Mouse (Mus musculus) small intestine, adult 2 months (tissue): ENCODE data around the gene Agpat4. TPM values are rescaled to one million over a fixed set of nuclear protein-coding genes. Genes with fewer than 3 reads are reported as not detected.

Source experiments
- H3K27ac ChIP-seq: fragments of 200-500 bp; 2 replicates; pipeline ENCODE4 v1.5.1; 2012; ENCODE audit warnings: low read depth, low read length, control low read depth, inconsistent platforms; ENCODE audit not compliant: insufficient read depth
- H3K27me3 ChIP-seq: fragments of 200-500 bp; 2 replicates; pipeline ENCODE4 v1.6.1; 2012; ENCODE audit warnings: mild to moderate bottlenecking, moderate library complexity, low read length, inconsistent platforms; ENCODE audit not compliant: control insufficient read depth, insufficient read depth
- H3K36me3 ChIP-seq: fragments of 200-500 bp; 2 replicates; pipeline ENCODE4 v1.6.1; 2012; ENCODE audit warnings: mild to moderate bottlenecking, low read length, control low read depth, inconsistent platforms; ENCODE audit not compliant: control insufficient read depth, insufficient read depth
- H3K4me1 ChIP-seq: fragments of 200-500 bp; 2 replicates; pipeline ENCODE4 v1.6.1; 2012; ENCODE audit warnings: low read length, inconsistent platforms, mixed read lengths; ENCODE audit not compliant: control insufficient read depth, insufficient read depth, insufficient read length
- H3K4me3 ChIP-seq: fragments of 200-500 bp; 2 replicates; pipeline ENCODE4 v1.5.1; 2012; ENCODE audit warnings: low read depth, mild to moderate bottlenecking, control low read depth, inconsistent platforms, low read length, moderate library complexity
- CTCF ChIP-seq: fragments of 200-500 bp; IDR thresholded peaks from 2 replicates; pipeline ENCODE4 v1.5.1; 2012; ENCODE audit warnings: low read depth, mild to moderate bottlenecking, control low read depth, inconsistent platforms, low read length, moderate library complexity, mixed read lengths; ENCODE audit not compliant: insufficient replicate concordance, insufficient read length; ENCODE audit errors: extremely low read depth
- POLR2A ChIP-seq: fragments of 200-500 bp; IDR thresholded peaks from 2 replicates; pipeline ENCODE4 v1.6.1; 2012; ENCODE audit warnings: low read depth, mild to moderate bottlenecking, control low read depth, inconsistent platforms, low read length, moderate library complexity
- WGBS: fragments of 180-500 bp; shearing (Covaris S2); methylation state at CpG from one replicate; pipeline ENCODE4 v1.1.7; 2018; 5-methylcytosine and 5-hydroxymethylcytosine counted together
- polyA plus RNA-seq: library from polyadenylated mRNA; depleted of rRNA; stranded (reverse); fragments of >200 nt; gene quantifications from 2 replicates; pipeline ENCODE4 v1.2.3, GENCODE M21; 2012

The Agpat4 gene
- polyA plus RNA-seq, 1 experiment: 10.3 TPM

GRCm38 (mm10) chr17:12165009-12165695 is 46.6 kb downstream of the Agpat4 start:
- no peaks in the 10 kb centered on the region for H3K27me3 ChIP-seq
- WGBS: 69% methylated on average over 11 of the region's 11 CpGs
- TF ChIP-seq POLR2A (no peak), CTCF (no peak)
- peaks cover 12% of the 10 kb centered on the region; the same call in 1 of the 2 replicates for H3K4me1 ChIP-seq
- no peak overlapping the region for H3K27ac ChIP-seq
- H3K36me3 ChIP-seq: no peaks in the 10 kb centered on the region
- no peak overlapping the region for H3K4me3 ChIP-seq

GRCm38 (mm10) chr17:12165701-12166100 is 47.2 kb downstream of the Agpat4 start:
- Histone ChIP-seq H3K27ac (0 out of 2 replicates have a peak overlapping the region, but pooled peaks have one; percentile 14), H3K4me1 (peaks cover 12% of the 10 kb centered on the region; the same call in 1 of the 2 replicates), H3K27me3 (no peaks in the 10 kb centered on the region), H3K36me3 (no peaks in the 10 kb centered on the region), H3K4me3 (no peak overlapping the region)
- 90% methylated on average over 9 of the region's 9 CpGs for WGBS
- TF ChIP-seq CTCF (no peak), POLR2A (no peak)

- H3K4me1 ChIP-seq: peaks cover 10% of the 10 kb centered on the region; the same call in 1 of the 2 replicates
- H3K27ac ChIP-seq: no peak overlapping the region
- H3K36me3 ChIP-seq: no peaks in the 10 kb centered on the region
- no peaks in the 10 kb centered on the region for H3K27me3 ChIP-seq
- no peak overlapping the region for H3K4me3 ChIP-seq
- 17% methylated on average over 10 of the region's 10 CpGs for WGBS
- TF ChIP-seq CTCF: no peak
These were observed 50.0 kb downstream of the Agpat4 start for GRCm38 (mm10) chr17:12168536-12168935.

- Histone ChIP-seq H3K27ac (no peak overlapping the region), H3K27me3 (no peaks in the 10 kb centered on the region), H3K4me1 (peaks cover 10% of the 10 kb centered on the region; the same call in 1 of the 2 replicates), H3K36me3 (no peaks in the 10 kb centered on the region; the same call in 1 of the 2 replicates), H3K4me3 (no peak overlapping the region)
- 56% methylated on average over 12 of the region's 12 CpGs for WGBS
- TF ChIP-seq POLR2A (no peak), CTCF (no peak)
These were observed 50.9 kb downstream of the Agpat4 start for GRCm38 (mm10) chr17:12169326-12169836.

GRCm38 (mm10) chr17:12170791-12171497 is 52.4 kb downstream of the Agpat4 start:
- no peaks in the 10 kb centered on the region; the same call in 1 of the 2 replicates for H3K36me3 ChIP-seq
- peaks cover 10% of the 10 kb centered on the region; the same call in 1 of the 2 replicates for H3K4me1 ChIP-seq
- no peak for TF ChIP-seq CTCF
- no peak for TF ChIP-seq POLR2A
- H3K27ac ChIP-seq: no peak overlapping the region
- whole genome bisulfite sequencing: 67% methylated on average over 7 of the region's 7 CpGs
- no peaks in the 10 kb centered on the region for H3K27me3 ChIP-seq
- no peak overlapping the region for H3K4me3 ChIP-seq

GRCm38 (mm10) chr17:12171666-12172065 is 53.2 kb downstream of the Agpat4 start:
- WGBS: 79% methylated on average over 2 of the region's 2 CpGs
- Histone ChIP-seq H3K36me3 (no peaks in the 10 kb centered on the region; the same call in 1 of the 2 replicates), H3K27ac (no peak overlapping the region), H3K27me3 (no peaks in the 10 kb centered on the region), H3K4me1 (peaks cover 10% of the 10 kb centered on the region; the same call in 1 of the 2 replicates), H3K4me3 (no peak overlapping the region)
- TF ChIP-seq POLR2A (no peak), CTCF (no peak)

- H3K27ac ChIP-seq: no peak overlapping the region
- H3K27me3 ChIP-seq: no peaks in the 10 kb centered on the region
- H3K4me3 ChIP-seq: no peak overlapping the region
- TF ChIP-seq POLR2A (no peak), CTCF (no peak)
- H3K36me3 ChIP-seq: no peaks in the 10 kb centered on the region; the same call in 1 of the 2 replicates
- H3K4me1 ChIP-seq: peaks cover 2% of the 10 kb centered on the region; the same call in 1 of the 2 replicates
- 83% methylated on average over 5 of the region's 5 CpGs for WGBS
These were observed 55.7 kb downstream of the Agpat4 start for GRCm38 (mm10) chr17:12174221-12174620.
